Mouse (Mus musculus) neural tube, embryonic 12.5 days (tissue): ENCODE data around the gene Pfn4. TPM values are rescaled to one million over a fixed set of nuclear protein-coding genes. Genes with fewer than 3 reads are reported as not detected.
A peak's percentile ranks its signal among the peaks of the same experiment; 100 is the strongest.
"Not testable (repeated sequence)": the region's sequence is repeated elsewhere in the genome, so short reads cannot be mapped to it uniquely, and the experiment has no call there.

Experiments used
- ATAC-seq: fragments of 200-750 bp; cut with Nextera tagmentation; 2 replicates; pipeline ENCODE4 v1.8.0; 2017; ENCODE audit warnings: low read depth, mild to moderate bottlenecking, moderate TSS enrichment, moderate library complexity; ENCODE audit not compliant: low FRiP score
- H3K27ac ChIP-seq: fragments of 300-500 bp; sonication (generic); 2 replicates; pipeline ENCODE4 v1.5.1; 2016
- H3K27me3 ChIP-seq: fragments of 300-500 bp; sonication (generic); replicated peaks from 2 replicates; pipeline ENCODE4 v1.6.1; 2016; ENCODE audit warnings: mild to moderate bottlenecking
- H3K36me3 ChIP-seq: fragments of 300-500 bp; sonication (generic); 2 replicates; pipeline ENCODE4 v1.6.1; 2016; ENCODE audit warnings: mild to moderate bottlenecking
- H3K4me1 ChIP-seq: fragments of 300-500 bp; sonication (generic); 2 replicates; pipeline ENCODE4 v1.6.1; 2016
- H3K4me2 ChIP-seq: fragments of 300-500 bp; sonication (generic); replicated peaks from 2 replicates; pipeline ENCODE4 v1.6.1; 2016; ENCODE audit warnings: mild to moderate bottlenecking
- H3K4me3 ChIP-seq: fragments of 300-500 bp; sonication (generic); 2 replicates; pipeline ENCODE4 v1.5.1; 2016
- H3K9ac ChIP-seq: fragments of 300-500 bp; sonication (generic); 2 replicates; pipeline ENCODE4 v1.6.1; 2016; ENCODE audit warnings: mild to moderate bottlenecking
- H3K9me3 ChIP-seq: fragments of 300-500 bp; sonication (generic); 2 replicates; pipeline ENCODE4 v1.6.1; 2016; ENCODE audit warnings: mild to moderate bottlenecking
- WGBS: fragments of 180-500 bp; shearing (Covaris S2); methylation state at CpG from one replicate; pipeline ENCODE4 v1.1.7; 2016; 5-methylcytosine and 5-hydroxymethylcytosine counted together
- polyA plus RNA-seq: library from polyadenylated mRNA; unstranded; fragments of >200 nt; fragmentation: Nextera tagmentation; extraction: Ambion mirVana; gene quantifications from 2 replicates; pipeline ENCODE4 v1.2.1, GENCODE M21; 2016

Pfn4 gene
- 6.3 and 6.7 TPM in 2 replicates for polyA plus RNA-seq

GRCm38 (mm10) chr12:4768492-4769332 is at the start of gene Pfn4, which contains the start of gene Fam228b:
TSS of gene Pfn4 (plus strand) at chr12:4769022.
TSS of gene Fam228b (minus strand) at chr12:4769267.
- peak within 1 kb of the TSS; percentile 77 for H3K9ac ChIP-seq
- H3K27ac ChIP-seq, result peak within 1 kb of the TSS; percentile 90
- peak within 1 kb of the TSS; percentile 68 for H3K4me2 ChIP-seq
- no peaks in the 10 kb centered on the region for H3K4me1 ChIP-seq
- peak; percentile 99 for ATAC-seq
- 3% methylated on average over 61 of the region's 61 CpGs for WGBS
- no peaks in the 10 kb centered on the region for H3K27me3 ChIP-seq
- peak within 1 kb of the TSS; percentile 59 for H3K4me3 ChIP-seq
- no peaks in the 10 kb centered on the region for H3K9me3 ChIP-seq
- no peaks in the 10 kb centered on the region for H3K36me3 ChIP-seq

- H3K9me3 ChIP-seq, result no peaks in the 10 kb centered on the region
- H3K4me3 ChIP-seq, result no peak overlapping the region
- H3K36me3 ChIP-seq, result no peaks in the 10 kb centered on the region
- H3K4me2 ChIP-seq, result no peak overlapping the region
- ATAC-seq, result no peak
- WGBS, result 89% methylated on average over 13 of the region's 13 CpGs
- H3K4me1 ChIP-seq, result no peaks in the 10 kb centered on the region
- H3K9ac ChIP-seq, result no peak overlapping the region
- no peaks in the 10 kb centered on the region for H3K27me3 ChIP-seq
- H3K27ac ChIP-seq, result no peak overlapping the region
These were observed 49.6 kb upstream of the Pfn4 start for GRCm38 (mm10) chr12:4719066-4719761.

- Histone ChIP-seq H3K36me3 (no peaks in the 10 kb centered on the region), H3K27ac (no peak overlapping the region), H3K9me3 (no peaks in the 10 kb centered on the region), H3K4me1 (no peaks in the 10 kb centered on the region), H3K4me3 (no peak overlapping the region), H3K27me3 (no peaks in the 10 kb centered on the region), H3K9ac (no peak overlapping the region), H3K4me2 (no peak overlapping the region)
- WGBS, result 77% methylated on average over 17 of the region's 17 CpGs
- ATAC-seq, result no peak
These were observed 48.8 kb upstream of the Pfn4 start for GRCm38 (mm10) chr12:4719762-4720754.

- no peaks in the 10 kb centered on the region for H3K36me3 ChIP-seq
- H3K4me3 ChIP-seq, result no peak overlapping the region
- no peak overlapping the region for H3K27ac ChIP-seq
- H3K9ac ChIP-seq, result no peak overlapping the region
- no peaks in the 10 kb centered on the region for H3K27me3 ChIP-seq
- H3K4me2 ChIP-seq, result no peak overlapping the region
- no peak for ATAC-seq
- H3K4me1 ChIP-seq, result no peaks in the 10 kb centered on the region
- H3K9me3 ChIP-seq, result no peaks in the 10 kb centered on the region
- 95% methylated on average over 3 of the region's 3 CpGs for WGBS
These were observed 39.7 kb upstream of the Pfn4 start for GRCm38 (mm10) chr12:4729165-4729564.

- Histone ChIP-seq H3K36me3 (no peaks in the 10 kb centered on the region), H3K27me3 (no peaks in the 10 kb centered on the region), H3K27ac (no peak overlapping the region), H3K9me3 (no peaks in the 10 kb centered on the region), H3K4me3 (no peak overlapping the region), H3K4me2 (no peak overlapping the region), H3K4me1 (no peaks in the 10 kb centered on the region), H3K9ac (no peak overlapping the region)
- no peak for ATAC-seq
- 65% methylated on average over 4 of the region's 4 CpGs for WGBS
These were observed 37.2 kb upstream of the Pfn4 start for GRCm38 (mm10) chr12:4731629-4732028.

GRCm38 (mm10) chr12:4732332-4732731 is 36.5 kb upstream of the Pfn4 start:
- H3K9me3 ChIP-seq, result no peaks in the 10 kb centered on the region
- WGBS, result 65% methylated on average over 4 of the region's 4 CpGs
- H3K4me1 ChIP-seq, result no peaks in the 10 kb centered on the region
- H3K4me3 ChIP-seq, result no peak overlapping the region
- H3K4me2 ChIP-seq, result no peak overlapping the region
- no peak overlapping the region for H3K9ac ChIP-seq
- ATAC-seq, result no peak
- H3K27ac ChIP-seq, result no peak overlapping the region
- H3K36me3 ChIP-seq, result no peaks in the 10 kb centered on the region
- no peaks in the 10 kb centered on the region for H3K27me3 ChIP-seq

- no peak within 1 kb of the TSS for H3K4me2 ChIP-seq
- WGBS, result 83% methylated on average over 18 of the region's 18 CpGs
- no peak for ATAC-seq
These were observed 30.7 kb upstream of the Pfn4 start, which contains the start of gene Fam228a for GRCm38 (mm10) chr12:4738031-4738576. TSS of gene Fam228a (minus strand) at chr12:4738430.

GRCm38 (mm10) chr12:4740823-4741222 is 28.0 kb upstream of the Pfn4 start:
- Histone ChIP-seq H3K4me1 (no peaks in the 10 kb centered on the region), H3K4me3 (no peak overlapping the region), H3K9me3 (no peaks in the 10 kb centered on the region), H3K4me2 (no peak overlapping the region), H3K9ac (no peak overlapping the region), H3K27me3 (no peaks in the 10 kb centered on the region), H3K27ac (no peak overlapping the region), H3K36me3 (no peaks in the 10 kb centered on the region)
- WGBS, result 86% methylated on average over 7 of the region's 7 CpGs
- ATAC-seq, result no peak

More at GRCm38 (mm10) chr12:4738031-4738576, 30.7 kb upstream of the Pfn4 start, which contains the start of gene Fam228a:
- Histone ChIP-seq H3K4me1 (no peaks in the 10 kb centered on the region), H3K27ac (no peak within 1 kb of the TSS), H3K4me3 (no peak within 1 kb of the TSS), H3K9ac (no peak within 1 kb of the TSS), H3K27me3 (no peaks in the 10 kb centered on the region), H3K36me3 (no peaks in the 10 kb centered on the region), H3K9me3 (no peaks in the 10 kb centered on the region)

GRCm38 (mm10) chr12:4742183-4742582 is 26.6 kb upstream of the Pfn4 start:
- 88% methylated on average over 3 of the region's 3 CpGs for WGBS

GRCm38 (mm10) chr12:4744486-4744885 is 24.3 kb upstream of the Pfn4 start:
- no peaks in the 10 kb centered on the region for H3K9me3 ChIP-seq
- no peak overlapping the region for H3K4me3 ChIP-seq
- ATAC-seq, result no peak
- no peaks in the 10 kb centered on the region for H3K27me3 ChIP-seq
- WGBS, result 91% methylated on average over 10 of the region's 10 CpGs
- no peak overlapping the region for H3K27ac ChIP-seq
- no peak overlapping the region for H3K9ac ChIP-seq
- no peak overlapping the region for H3K4me2 ChIP-seq
- H3K4me1 ChIP-seq, result no peaks in the 10 kb centered on the region
- H3K36me3 ChIP-seq, result no peaks in the 10 kb centered on the region

More at GRCm38 (mm10) chr12:4742183-4742582, 26.6 kb upstream of the Pfn4 start:
- Histone ChIP-seq H3K27me3 (no peaks in the 10 kb centered on the region), H3K4me3 (no peak overlapping the region), H3K27ac (no peak overlapping the region), H3K9ac (no peak overlapping the region), H3K9me3 (no peaks in the 10 kb centered on the region), H3K4me1 (no peaks in the 10 kb centered on the region), H3K36me3 (no peaks in the 10 kb centered on the region), H3K4me2 (no peak overlapping the region)
- no peak for ATAC-seq

GRCm38 (mm10) chr12:4754451-4754850 is 14.4 kb upstream of the Pfn4 start:
- 94% methylated on average over 4 of the region's 4 CpGs for WGBS
- H3K27ac ChIP-seq, H3K4me1 ChIP-seq, H3K9me3 ChIP-seq, ATAC-seq, H3K4me2 ChIP-seq, H3K9ac ChIP-seq, H3K27me3 ChIP-seq, H3K36me3 ChIP-seq, H3K4me3 ChIP-seq: not testable (repeated sequence)
